Mouse (Mus musculus): ENCODE data around the gene Gpi1. TPM values are rescaled to one million over a fixed set of nuclear protein-coding genes. Genes with fewer than 3 reads are reported as not detected.
"Not testable (repeated sequence)": the region's sequence is repeated elsewhere in the genome, so short reads cannot be mapped to it uniquely, and the experiment has no call there.

Gene Gpi1
- total RNA-seq, 2 experiments from 2014 or later: 662 to 699 TPM

DNA sequence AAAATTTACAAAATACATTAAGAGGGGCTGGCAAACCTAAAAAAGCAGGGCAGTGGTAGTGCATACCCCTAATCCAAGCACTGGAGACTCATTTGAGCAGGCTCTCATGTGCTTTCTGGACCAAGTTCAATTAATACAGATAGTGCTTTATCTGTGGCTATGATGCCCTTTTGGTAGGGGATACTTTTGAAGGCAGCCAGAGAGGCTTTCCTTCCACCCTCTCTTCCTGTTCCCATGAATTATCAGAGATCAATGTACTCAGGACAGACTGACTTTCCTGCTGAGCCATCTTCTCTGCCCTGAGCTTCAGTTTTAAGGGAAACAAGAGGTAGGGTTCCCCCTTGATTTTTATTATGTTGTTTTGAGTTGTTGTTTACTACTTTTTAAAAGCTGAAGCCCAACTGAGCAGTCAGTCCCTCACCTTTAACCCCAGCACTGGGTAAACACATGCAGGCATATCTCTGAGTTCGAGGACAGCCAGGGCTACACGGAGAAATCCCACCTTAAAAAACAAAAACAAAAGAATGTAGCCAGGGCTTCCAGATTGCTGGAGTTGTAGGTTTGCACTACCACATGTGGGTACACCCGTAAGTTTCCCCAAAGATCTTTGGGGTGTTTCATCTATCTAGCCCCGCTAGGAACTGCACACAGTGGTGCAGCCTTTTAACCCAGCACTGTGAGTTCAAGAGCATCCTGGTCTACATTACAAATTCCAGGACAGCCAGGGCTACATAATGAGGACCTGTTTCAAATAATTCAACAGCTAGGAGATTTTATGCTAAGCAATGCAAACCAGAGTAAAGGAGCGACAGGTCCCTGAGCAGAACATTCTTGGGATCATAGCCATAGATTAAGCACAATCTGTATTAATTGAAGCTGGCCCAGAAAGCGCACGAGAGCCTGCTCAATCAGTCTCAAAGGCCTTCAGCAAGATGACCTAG, 2.9 kb upstream of the Gpi1 start:
- no peak for DNase-seq (ENCODE audit: low spot score in 2 of 2)

DNA sequence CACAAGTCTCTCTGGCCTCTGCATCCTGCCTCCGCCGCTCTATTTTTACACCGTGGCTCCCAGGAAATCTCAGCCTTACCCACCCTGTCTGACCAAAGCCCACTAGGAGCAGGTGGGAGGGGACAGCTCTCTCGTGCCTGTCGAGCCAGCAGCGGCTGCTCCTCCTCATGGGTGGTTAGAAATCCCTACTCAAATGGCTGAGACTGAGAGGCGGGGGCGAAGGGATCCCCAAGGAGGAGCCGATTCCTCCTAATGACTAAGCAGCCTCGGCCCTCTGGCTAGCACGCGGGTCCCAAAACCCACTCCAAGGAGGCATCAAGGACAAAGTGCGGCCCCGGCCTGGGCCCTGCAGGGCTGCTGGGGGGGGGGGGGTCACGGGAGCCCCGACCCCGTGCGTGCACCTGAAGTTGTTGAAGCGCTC, 435 bp downstream of the Gpi1 start:
- DNase-seq (ENCODE audit: low spot score in 2 of 2): peak; percentile 64 to 68

DNA sequence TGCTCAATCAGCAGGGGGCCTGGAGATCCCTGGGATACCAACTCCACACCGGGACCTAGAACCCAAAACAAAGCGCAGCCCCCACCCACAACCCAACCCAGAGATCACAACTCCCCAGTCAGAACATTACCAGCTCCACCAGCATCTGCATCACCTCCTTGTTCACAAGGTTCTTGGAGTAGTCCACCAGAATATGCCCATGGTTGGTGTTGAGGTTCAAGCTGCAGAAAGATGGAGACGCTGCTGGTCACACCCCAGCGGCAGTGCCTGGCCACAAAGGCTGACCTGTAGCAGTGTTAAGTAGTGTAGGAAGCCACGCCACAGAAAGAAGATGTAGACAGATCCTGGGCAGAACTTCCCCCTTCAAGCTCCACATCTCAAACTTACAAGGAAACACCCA, 983 bp downstream of the Gpi1 start:
- no peak for DNase-seq (ENCODE audit: low spot score in 2 of 2)

DNA sequence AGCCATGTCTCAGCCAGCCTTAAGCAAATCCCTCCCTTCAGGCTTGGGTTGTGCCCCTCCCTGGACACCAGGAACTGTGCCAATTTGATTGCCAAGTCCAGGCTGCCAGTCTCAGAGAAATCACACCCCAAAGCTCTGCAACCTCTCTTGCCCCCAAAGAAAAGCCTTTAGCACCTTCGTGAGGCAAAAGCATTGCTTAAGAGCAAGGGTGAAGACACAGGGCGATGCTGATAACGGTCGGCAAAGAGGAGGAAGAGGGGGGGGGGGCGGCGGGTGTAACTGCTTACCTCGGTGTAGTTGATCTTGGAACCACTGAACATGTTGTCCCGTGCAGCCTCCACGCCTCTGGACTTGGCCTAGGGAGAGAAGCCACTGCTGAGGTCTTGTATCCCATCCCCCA, 1.5 kb downstream of the Gpi1 start:
- no peak for DNase-seq (ENCODE audit: low spot score in 2 of 2)

DNA sequence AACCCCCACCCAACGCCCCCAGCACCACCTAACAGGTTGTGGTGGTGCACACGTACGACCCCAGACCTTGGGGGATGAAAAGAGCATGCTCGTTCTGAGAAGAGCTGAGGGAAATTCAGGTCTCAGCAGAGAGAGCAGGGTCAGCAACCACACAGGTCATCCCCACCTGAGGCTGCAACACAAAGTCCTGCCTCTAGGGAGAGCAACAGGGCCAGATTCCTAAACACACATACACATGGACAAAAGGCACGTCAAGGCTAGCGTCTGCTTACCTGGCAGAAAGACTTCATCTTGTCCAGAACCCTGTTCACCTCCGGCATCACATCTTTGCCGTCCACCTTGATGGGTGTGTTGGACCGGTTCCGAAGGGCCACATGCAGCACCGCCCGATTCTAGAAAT, 3.3 kb downstream of the Gpi1 start:
- DNase-seq (ENCODE audit: low spot score in 2 of 2): no peak

DNA sequence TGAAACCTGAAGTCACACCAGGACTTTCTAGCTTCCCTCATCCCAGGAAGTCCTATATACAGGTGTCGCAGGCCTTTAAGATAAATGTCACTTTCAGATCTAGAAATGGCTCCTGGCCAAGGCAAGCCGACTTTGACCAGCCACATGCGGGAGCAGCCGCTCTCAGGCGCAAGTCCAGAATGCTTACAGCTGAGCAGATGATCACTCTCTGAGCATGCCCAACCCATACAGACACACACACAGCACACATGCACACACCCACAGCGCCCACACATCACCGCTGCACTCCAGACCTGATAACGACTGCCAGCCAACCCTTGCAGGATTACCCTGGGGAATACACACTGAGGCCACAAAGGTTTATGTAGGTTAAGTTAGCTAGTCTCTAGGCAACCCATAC, 4.0 kb downstream of the Gpi1 start:
- peak; percentile 49 to 63 for DNase-seq (ENCODE audit: low spot score in 2 of 2)

DNA sequence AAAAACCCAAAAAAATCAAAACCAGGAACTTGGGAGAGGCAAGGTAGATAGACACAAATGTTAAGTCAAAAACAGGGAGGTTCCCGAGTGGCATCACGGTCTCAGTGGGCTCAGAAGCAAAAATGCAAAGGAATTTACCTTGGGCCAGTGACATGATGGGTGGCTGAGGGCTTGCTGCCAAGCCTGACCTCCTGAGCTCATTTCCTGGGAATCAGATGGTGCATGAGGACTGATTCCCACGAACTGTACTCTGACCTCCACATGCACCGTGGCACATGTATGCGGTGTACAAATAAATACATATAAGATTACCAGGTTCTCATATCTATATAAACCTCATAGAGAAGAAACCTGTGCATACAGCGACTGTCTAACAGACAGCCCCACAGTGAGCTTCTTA, 5.8 kb downstream of the Gpi1 start:
- DNase-seq (ENCODE audit: low spot score in 2 of 2): no peak

DNA sequence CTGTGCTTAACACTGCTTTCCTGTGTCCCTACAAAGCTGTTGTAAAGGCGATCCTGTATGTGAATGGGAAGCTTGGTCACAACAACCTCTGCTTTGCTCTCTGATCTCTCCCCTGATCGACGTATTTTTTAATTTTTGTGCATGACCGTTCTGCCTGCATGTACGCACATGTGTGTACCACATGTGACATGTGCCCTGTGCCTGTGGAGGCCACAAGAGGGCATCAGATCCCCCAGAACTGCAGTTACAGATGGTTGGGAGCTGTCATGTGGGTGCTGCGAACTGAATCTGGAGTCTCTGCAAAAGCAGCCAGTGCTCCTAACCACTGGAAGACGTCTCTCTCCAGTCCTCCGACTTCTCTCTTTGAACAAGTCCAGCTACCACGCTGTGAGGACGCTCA, 7.8 kb downstream of the Gpi1 start:
- DNase-seq (ENCODE audit: low spot score in 2 of 2): no peak

DNA sequence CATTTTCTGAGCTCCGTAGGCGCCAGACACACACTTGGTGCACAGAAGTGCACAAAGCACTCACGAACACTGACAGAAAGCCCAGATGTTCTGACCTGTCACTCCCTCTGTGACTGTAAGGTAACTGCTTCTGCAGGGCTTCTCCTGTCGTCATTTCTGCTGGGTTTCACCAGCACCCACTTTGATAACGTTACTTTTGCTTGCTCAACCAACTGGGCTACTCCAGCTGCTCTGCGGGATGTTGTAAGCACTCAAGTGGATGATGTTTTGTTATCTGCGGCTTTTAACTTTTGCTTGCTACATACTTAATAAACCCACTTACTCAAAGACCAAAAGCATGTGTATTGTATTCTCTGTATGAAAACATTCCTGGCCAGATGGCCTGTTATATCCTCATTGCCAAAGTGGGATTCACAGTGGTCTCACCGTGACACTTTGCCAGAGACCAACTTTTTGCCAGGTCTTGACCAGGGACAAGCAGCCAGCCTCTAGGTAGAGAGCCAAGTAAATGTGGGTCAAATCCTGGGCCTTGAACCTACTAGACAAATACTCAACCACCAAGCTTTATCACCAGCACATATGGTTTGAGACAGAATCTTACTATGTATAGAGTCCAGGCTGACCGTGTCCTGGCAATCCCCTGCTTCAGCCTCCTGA, 8.4 kb downstream of the Gpi1 start:
- no peak for DNase-seq (ENCODE audit: low spot score in 2 of 2)

DNA sequence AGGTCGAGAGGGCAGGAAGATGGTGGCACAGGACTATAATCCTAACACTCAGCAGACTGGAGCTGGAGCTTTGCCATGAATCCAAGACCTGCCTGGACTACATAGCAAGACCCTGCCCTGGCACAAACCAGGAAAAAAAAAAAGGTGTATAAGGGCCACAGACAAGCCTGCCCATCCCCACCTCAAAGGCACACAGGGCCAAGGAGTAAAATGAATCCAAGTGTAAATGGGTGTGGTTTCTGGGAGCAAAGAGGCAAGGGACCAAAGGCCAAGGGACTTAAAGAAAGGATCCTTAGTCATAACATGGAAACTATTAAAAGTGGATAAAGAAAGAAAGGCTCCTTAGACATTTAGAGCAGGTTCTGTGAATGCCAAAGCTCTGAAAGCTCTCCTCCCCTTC, 11.6 kb downstream of the Gpi1 start:
- DNase-seq (ENCODE audit: low spot score in 2 of 2): no peak

DNA sequence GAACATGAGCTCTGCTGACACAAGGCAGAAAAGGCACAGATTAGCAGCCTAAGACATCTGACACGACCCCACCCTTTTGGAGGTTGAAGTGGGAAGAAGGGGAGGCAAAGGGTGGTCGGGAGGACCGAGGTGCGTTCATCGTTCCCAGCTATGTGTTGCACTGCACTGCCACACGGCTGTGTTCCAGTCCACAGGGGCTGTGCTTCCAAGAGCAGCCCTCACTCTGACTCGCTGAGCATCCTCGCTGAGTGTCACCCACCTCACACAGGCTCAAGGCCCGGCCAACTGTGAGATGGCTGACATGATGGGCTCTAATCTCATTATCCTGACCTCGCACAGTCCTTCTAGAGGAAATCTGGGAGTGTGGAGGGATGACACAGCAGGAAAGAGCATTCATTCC, 13.7 kb downstream of the Gpi1 start:
- DNase-seq (ENCODE audit: low spot score in 2 of 2): no peak

DNA sequence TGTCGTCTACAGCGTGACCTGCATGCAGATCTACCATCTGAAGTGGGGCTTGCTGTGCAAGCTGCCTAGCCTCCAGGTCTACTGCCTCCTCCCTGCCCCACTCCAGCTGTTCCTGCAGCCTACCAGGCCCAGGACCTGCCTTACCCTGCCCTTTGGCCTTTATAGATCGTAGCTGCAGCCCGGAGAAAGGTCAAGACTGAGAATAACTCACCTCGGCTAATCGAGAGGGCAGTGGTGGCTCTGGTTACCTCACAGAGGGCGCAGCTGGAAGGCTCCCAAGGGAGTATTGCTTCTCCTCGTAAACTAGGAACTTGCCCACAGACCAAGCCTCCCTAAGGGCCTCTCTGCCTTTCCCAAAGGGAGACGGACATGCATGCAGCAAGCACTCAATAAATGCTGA, 14.7 kb downstream of the Gpi1 start:
- DNase-seq (ENCODE audit: low spot score in 2 of 2): no peak

DNA sequence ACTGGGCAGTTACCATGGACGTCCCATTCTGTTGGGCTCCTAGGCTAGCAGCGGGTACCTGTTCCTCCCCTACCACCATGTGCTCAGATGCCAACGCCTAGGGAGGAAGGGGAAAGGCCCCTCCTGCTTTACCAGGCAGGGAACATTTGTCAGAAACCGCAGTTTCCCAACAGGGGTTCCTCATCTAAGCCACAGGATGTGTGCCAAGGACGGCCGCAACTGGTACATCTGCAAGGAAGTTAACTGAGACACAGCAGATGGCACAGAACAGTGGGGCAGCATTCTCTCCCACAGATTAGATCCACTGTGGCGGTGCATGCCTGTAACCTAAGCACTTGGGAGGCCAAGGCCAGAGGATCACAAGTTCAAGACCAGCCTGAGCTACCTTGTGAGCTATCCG, 15.5 kb downstream of the Gpi1 start:
- no peak for DNase-seq (ENCODE audit: low spot score in 2 of 2)

DNA sequence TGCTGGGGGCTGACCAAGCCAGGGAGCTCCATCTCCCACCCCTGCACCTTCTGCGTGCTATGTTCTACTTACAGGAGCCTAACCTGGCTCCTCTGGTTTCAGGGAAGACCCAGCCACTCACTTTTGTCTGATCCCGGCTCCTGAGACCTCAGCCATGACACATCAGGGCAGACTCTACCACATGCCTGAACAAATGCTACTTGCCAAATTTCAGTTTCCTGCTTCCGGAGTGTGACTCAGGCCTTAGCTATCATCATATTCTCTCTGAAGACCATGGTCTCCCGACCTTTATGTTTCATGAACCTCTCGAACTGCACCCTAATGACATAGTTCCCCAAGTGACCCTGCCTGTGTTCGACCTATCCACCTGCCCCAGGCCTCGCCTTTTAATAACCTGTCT, 16.9 kb downstream of the Gpi1 start:
- no peak for DNase-seq (ENCODE audit: low spot score in 2 of 2)

DNA sequence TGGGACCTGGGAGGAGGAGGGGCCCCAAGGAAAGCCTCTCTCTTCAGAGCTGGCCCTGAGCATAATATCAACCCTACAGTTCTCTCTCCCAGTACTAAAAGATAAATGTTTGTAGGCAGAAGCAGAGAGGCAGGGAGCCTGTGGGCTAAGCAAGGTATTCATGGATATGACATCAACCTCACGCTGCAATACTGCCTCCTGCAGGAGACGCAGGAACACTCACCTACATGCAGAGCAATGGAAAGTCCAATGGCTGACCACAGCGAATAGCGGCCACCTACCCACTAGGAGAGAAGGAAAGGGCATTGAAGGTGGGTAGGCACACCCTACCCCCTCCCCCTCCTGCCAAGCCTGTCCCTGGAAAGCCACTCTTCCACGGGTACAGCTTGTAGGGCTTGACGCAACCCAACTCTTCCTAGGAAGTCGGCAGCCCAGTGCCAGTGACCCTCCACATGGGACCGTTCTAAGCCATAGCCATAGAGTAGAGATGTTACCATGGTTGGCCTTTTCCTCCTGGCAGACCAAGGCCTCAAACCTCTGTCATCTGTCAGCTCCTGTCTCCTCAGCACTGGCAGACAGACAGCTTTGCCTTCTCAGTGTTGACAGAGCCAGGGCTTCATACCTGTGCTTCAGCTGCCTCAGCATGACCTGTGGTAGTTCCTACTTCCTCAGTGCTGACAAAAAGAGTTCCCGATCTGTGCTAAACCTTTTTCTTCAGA, 21.9 kb downstream of the Gpi1 start:
- DNase-seq (ENCODE audit: low spot score in 2 of 2): no peak

DNA sequence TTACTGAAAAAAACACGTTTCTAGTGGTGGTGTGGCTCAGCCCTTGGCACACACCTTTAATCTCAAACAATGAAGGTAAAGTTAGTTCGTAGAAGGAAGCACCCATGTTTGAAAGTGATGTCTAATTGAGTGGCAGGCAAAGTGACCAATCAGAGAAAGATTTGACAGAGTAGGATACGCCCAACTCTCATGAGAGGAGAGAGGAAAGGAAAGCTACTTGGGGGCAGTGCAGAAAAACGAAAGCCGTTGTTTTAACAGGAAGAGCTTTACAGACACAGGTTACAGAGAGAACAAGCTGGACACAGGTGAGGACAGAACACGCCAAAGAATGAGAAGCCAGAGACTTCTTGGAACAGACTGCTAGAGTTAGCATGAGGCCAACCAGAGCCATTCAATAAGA, 23.8 kb downstream of the Gpi1 start:
- no peak for DNase-seq (ENCODE audit: low spot score in 2 of 2)

DNA sequence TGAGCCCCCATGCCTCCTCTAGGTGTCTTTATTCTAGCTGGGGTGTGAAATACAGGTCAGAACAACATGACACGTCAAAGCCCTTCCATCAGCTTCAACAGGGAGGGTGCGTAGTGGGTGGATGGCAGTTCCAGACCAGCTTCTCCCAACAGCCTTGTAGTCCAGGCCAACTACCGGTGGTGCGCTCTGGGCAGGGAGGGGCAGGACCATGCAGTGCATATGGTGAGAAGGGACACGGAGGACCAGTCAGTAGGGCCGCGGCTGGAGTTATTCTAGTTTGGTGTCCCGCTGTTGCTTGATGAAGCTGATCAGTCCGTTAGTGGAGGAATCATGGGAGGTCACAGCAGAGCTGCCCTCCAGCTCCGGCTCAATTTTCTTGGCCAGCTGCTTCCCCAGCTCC, 28.0 kb downstream of the Gpi1 start:
- not testable (repeated sequence) for DNase-seq (ENCODE audit: low spot score in 2 of 2)

DNA sequence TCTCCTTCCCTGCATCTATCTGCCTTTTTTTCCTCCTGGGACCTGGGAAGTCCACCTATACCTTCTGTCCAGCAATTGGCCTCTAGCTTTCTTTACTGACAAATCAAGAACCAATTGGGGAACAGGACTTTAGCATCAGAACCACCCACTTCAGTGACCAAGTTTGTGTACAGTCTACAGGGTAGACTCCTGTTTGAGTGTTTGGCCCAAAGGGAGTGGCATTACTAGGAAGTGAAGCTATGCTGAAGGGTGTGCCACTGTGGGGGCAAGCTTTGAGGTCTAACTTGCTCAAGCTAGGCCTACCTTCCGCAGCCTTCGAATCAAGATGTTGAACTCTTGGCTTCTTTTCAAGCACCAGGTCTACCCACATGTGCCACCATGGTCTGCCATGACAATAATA, 29.3 kb downstream of the Gpi1 start:
- no peak for DNase-seq (ENCODE audit: low spot score in 2 of 2)

DNA sequence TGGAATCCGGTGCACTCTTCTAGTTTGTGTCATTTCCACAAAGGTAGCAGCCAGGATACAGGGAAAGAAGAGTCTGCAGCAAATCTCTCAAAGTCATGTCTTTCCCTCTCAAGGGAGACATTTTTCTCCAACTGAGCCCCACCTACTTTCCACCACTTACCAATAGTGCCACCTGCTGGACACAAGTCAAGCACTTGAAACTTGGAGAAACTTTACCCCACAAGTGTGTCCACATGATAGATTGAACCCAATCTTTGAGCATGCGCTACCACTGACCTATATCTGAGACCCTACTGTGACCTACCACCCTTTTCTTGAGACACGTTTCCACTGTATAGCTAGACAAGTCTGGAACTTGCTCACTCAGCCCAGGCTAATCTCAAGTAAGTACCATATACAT, 31.8 kb downstream of the Gpi1 start:
- DNase-seq (ENCODE audit: low spot score in 2 of 2): no peak

DNA sequence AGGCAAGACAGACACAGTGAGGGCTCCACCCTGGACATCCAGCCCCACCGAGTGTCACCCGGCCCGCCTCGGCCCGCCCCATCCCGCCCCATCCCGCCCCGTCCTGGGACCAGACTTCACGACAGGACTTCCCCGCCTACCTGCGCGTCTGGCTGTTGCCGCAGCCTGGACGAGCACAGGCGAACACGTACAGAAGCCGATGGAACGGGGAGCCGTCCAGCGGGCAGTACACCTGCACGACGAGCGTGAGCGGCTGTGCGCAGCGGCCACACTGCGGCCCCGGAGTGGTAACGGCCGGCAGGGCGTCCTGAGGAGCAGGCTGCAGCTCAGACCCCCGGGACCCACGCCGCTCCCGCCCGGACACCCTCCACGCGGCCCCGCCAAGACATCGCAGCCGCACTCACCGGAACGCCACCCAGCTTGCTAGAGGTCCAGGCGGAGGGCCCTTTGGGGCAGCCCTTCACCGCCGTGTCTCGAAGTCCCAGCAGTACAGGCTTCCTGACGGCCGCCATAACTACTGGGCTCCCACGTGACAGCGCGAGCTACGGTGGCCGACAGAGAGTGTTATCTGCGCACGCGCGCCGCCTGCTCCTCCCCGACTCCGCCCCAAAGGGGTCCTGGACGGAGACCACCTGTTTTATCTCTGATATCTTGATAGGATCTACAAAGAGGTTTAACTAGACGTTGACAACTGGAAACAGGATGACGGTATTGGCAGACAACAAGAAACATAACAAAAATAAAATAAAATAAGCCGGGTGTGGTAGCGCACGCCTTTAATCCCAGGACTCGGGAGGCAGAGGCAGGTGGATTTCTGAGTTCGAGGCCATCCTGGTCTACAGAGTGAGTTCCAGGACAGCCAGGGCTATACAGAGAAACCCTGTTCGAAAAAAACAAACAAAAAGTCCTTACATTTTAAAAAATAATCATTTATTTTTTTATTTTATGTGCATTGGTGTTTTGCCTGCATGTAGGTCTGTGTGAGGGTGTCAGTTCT, 33.7 kb downstream of the Gpi1 start, which contains the start of gene Pdcd2l:
Gene Pdcd2l (minus strand): TSS at position 530 of the 997 bp plus-strand sequence.
- DNase-seq (ENCODE audit: low spot score in 2 of 2): peak; percentile 91 to 93

DNA sequence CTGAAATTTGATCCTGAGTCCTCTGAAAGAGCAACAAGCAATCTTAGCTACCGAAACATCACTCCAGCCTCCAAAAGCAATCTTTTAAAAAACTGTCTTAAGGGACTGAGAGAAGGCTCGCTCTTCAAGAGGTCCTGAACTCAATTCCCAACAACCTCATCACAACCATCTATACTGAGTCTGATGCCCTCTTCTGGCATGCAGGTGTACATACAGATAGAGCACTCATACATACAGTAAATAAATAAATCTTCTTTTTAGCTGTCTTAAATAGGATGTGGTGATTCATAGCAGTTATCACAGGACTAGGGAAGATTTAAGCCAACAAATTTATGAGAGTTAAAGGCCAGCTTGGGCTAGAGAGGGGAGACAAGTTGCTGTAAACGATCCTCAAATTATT, 34.5 kb downstream of the Gpi1 start:
- no peak for DNase-seq (ENCODE audit: low spot score in 2 of 2)

Measured in left cerebral cortex, adult 18-20 months (tissue).